Mouse (Mus musculus) C2C12 (cell line): Measurements from ENCODE around the gene Edil3. TPM values are rescaled to one million over a fixed set of nuclear protein-coding genes. Genes with fewer than 3 reads are reported as not detected.

Experiments
- H3K27me3 ChIP-seq: one replicate; pipeline ENCODE4 v1.6.1; 2011; ENCODE audit not compliant: control insufficient read depth, insufficient read depth, insufficient read length
- H3K36me3 ChIP-seq: one replicate; pipeline ENCODE4 v1.6.1; 2011; ENCODE audit not compliant: control insufficient read depth, insufficient read depth
- H3K4me3 ChIP-seq: one replicate; pipeline ENCODE4 v1.5.1; 2011; ENCODE audit warnings: mild to moderate bottlenecking, control low read depth; ENCODE audit not compliant: poor library complexity, insufficient read depth, severe bottlenecking
- H3K79me2 ChIP-seq: one replicate; pipeline ENCODE4 v1.6.1; 2011; ENCODE audit not compliant: control insufficient read depth, insufficient read depth
- H3K79me3 ChIP-seq: one replicate; pipeline ENCODE4 v1.6.1; 2011; ENCODE audit warnings: low read depth, control low read depth
- H3ac ChIP-seq: one replicate; pipeline ENCODE3; 2011; ENCODE audit warnings: low read depth; ENCODE audit not compliant: control insufficient read depth, insufficient read length
- CEBPB ChIP-seq: IDR thresholded peaks from one replicate; pipeline ENCODE4 v1.6.1; 2011; ENCODE audit warnings: low read depth, mild to moderate bottlenecking, control low read depth, moderate library complexity
- CTCF ChIP-seq: IDR thresholded peaks from one replicate; pipeline ENCODE4 v1.5.1; 2011; ENCODE audit not compliant: control insufficient read depth, insufficient read depth, insufficient read length
- FOSL1 ChIP-seq: IDR thresholded peaks from one replicate; pipeline ENCODE4 v1.8.0; 2011; ENCODE audit warnings: mild to moderate bottlenecking, low read length; ENCODE audit not compliant: poor library complexity, insufficient read depth, severe bottlenecking
- MAX ChIP-seq: IDR thresholded peaks from one replicate; pipeline ENCODE4 v1.6.1; 2011; ENCODE audit warnings: mild to moderate bottlenecking, control low read depth
- MYOD1 ChIP-seq: IDR thresholded peaks from one replicate; pipeline ENCODE4 v1.6.1; 2011; ENCODE audit warnings: low read depth; ENCODE audit not compliant: control insufficient read depth, insufficient read length
- MYOG ChIP-seq: IDR thresholded peaks from one replicate; pipeline ENCODE4 v1.6.1; 2011; ENCODE audit not compliant: control insufficient read depth, insufficient read length; ENCODE audit errors: extremely low read depth
- USF1 ChIP-seq: IDR thresholded peaks from one replicate; pipeline ENCODE4 v1.6.1; 2011; ENCODE audit warnings: low read depth, mild to moderate bottlenecking, control low read depth, moderate library complexity
- polyA plus RNA-seq: library from polyadenylated mRNA; unstranded; fragments of >200 nt; fragmentation: generic; extraction: Trizol; gene quantifications from one replicate; pipeline ENCODE4 v1.2.1, GENCODE M21; 2012; ENCODE audit warnings: missing spikeins

The Edil3 gene
- polyA plus RNA-seq, 1 experiment: 3.0 TPM

DNA sequence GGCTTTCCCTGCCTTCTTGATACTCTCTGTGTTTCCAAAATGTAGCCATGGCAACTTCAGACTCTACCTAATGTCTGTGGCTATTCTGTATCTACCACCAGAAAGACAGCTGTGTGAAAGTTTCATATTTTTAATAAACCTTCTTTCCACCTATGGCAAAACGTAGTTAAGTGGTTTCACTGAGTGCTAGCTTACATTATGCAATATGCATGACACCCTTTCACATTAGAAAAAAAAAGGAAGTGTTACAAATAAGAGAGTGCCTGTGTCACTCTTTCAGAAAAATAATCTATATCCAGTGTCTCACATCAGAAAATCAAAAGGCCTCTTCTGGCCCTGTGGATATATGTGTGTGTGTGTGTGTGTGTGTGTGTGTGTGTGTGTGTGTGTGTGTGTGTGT lies 346.7 kb downstream of the Edil3 start:
- Histone ChIP-seq H3K79me2 (no peaks in the 10 kb centered on the region), H3K36me3 (no peaks in the 10 kb centered on the region), H3K27me3 (no peaks in the 10 kb centered on the region), H3ac (no peak overlapping the region), H3K4me3 (no peak overlapping the region), H3K79me3 (no peaks in the 10 kb centered on the region)
- no peak for TF ChIP-seq MYOD1
- no peak for TF ChIP-seq CTCF
- TF ChIP-seq MYOG: no peak
- TF ChIP-seq MAX: no peak

DNA sequence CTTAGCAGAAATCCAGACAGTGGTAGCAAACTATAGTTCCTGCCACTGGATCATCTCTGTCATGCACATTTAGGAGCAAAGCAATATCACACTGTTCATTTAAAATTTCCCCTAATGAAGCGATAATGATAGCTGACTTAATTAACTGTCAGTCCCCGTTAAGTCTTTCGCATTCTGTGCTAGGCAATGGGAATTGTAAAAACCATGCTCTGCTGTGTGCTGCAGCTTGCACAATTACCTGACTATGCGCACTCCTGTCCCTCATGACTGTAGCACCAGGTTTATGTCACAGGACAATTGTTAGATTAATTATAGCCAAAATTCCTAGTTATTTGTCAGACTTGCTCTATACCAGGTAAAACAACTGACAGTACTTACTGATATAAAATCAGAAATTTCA lies 348.8 kb downstream of the Edil3 start:
- Histone ChIP-seq H3K27me3 (no peaks in the 10 kb centered on the region), H3K4me3 (no peak overlapping the region), H3K79me2 (no peaks in the 10 kb centered on the region), H3K79me3 (no peaks in the 10 kb centered on the region), H3K36me3 (no peaks in the 10 kb centered on the region), H3ac (no peak overlapping the region)
- TF ChIP-seq MAX: no peak
- no peak for TF ChIP-seq CEBPB
- TF ChIP-seq CTCF: no peak
- TF ChIP-seq MYOD1: no peak
- TF ChIP-seq FOSL1: no peak

DNA sequence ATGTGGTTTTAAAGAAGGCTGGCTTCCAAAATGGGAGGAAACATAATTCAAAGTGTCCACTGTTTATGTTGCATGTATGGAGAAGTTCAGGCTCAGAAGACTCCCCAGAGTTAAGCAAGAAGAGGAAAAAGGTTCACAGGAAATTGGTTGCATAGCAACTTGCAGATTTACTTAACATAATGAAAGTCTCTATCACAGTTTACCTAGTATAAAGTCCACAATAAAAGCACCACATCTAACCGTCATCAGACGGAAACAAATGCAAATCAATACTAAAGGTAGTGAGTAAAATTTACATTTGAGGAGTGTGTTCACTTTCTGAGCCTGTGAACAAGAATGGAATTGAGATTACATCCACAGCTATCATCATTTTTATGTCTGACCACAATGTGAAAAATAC lies 353.9 kb downstream of the Edil3 start:
- no peaks in the 10 kb centered on the region for H3K36me3 ChIP-seq
- TF ChIP-seq FOSL1 (no peak), CTCF (no peak), CEBPB (no peak), MYOD1 (no peak), USF1 (no peak), MYOG (no peak), MAX (no peak)
- H3K27me3 ChIP-seq: no peaks in the 10 kb centered on the region
- H3K4me3 ChIP-seq: no peak overlapping the region
- H3ac ChIP-seq: no peak overlapping the region
- H3K79me3 ChIP-seq: no peaks in the 10 kb centered on the region
- H3K79me2 ChIP-seq: no peaks in the 10 kb centered on the region

- no peak overlapping the region for H3ac ChIP-seq
- no peak overlapping the region for H3K4me3 ChIP-seq
- H3K36me3 ChIP-seq: no peaks in the 10 kb centered on the region
- no peaks in the 10 kb centered on the region for H3K27me3 ChIP-seq
- no peaks in the 10 kb centered on the region for H3K79me2 ChIP-seq
- H3K79me3 ChIP-seq: no peaks in the 10 kb centered on the region
- TF ChIP-seq FOSL1 (no peak), MAX (no peak), USF1 (no peak), MYOD1 (no peak), CEBPB (no peak), MYOG (no peak), CTCF (no peak)
Observed at GRCm38 (mm10) chr13:89189051-89189450, 367.8 kb downstream of the Edil3 start.

DNA sequence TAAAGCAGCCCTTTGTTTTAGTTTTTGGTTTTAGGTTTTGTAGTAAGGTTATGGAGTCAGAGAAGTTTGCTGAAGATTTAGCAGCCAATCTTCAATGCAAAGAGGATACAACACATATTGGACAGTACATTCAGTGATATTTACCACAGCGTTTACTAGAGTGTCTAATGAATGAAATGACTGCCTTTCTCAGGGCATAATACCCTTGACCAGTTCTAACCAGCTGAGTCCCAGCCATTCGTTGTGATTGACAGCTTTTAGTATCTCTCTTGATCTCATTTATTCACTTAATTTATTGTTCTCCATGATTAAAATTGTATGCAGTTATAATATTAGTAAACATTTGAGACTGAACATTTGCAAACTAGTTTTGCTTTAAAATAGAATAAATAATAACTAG lies 375.7 kb downstream of the Edil3 start:
- TF ChIP-seq USF1 (no peak), CEBPB (no peak), FOSL1 (no peak), MAX (no peak), MYOD1 (no peak), MYOG (no peak), CTCF (no peak)
- Histone ChIP-seq H3K27me3 (no peaks in the 10 kb centered on the region), H3ac (no peak overlapping the region), H3K79me2 (no peaks in the 10 kb centered on the region), H3K79me3 (no peaks in the 10 kb centered on the region), H3K36me3 (no peaks in the 10 kb centered on the region), H3K4me3 (no peak overlapping the region)

DNA sequence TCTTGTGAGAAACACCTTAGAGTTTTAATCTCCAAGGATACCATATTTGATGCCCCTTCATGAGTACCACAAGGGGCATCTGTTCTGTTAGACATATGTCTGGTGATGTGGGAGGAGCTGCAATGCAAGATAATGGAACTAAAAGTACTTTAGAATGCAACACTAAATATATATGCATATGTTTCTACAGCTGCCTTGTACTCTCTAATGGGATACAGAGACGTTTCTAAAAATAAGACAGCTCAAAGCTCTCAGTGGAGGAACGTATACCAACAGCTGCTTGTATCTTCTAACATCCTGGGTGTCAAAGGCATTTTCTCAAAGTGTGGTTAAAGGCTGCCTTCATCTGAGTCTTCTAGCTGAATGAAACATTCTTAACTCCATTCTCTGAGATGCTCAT lies 378.0 kb downstream of the Edil3 start:
- no peak overlapping the region for H3K4me3 ChIP-seq
- no peaks in the 10 kb centered on the region for H3K79me2 ChIP-seq
- TF ChIP-seq MAX (no peak), MYOD1 (no peak), CEBPB (no peak), FOSL1 (no peak), USF1 (no peak), CTCF (no peak), MYOG (no peak)

More for the DNA sequence above, 378.0 kb downstream of the Edil3 start:
- no peak overlapping the region for H3ac ChIP-seq
- no peaks in the 10 kb centered on the region for H3K79me3 ChIP-seq
- H3K36me3 ChIP-seq: no peaks in the 10 kb centered on the region
- H3K27me3 ChIP-seq: no peaks in the 10 kb centered on the region
